Comparison of ENCODE assay signal across 21 mouse cellular contexts in genomic region chr9:15869456-15869855, GRCm38 (mm10). TPM values are rescaled to one million over a fixed set of nuclear protein-coding genes. Genes with fewer than 3 reads are reported as not detected.
"Had no signal": no experiment of that assay in that cellular context is flagged by ENCODE, and none has a peak within 500 bp of the region (broad histone marks: within the 10 kb centered on the region; RNA-seq: fewer than 3 reads in every experiment).

No protein-coding gene starts in this region.

- DNase-seq: lung, adult 18-20 months; lung, postnatal 10 days; lung, postnatal 4 days; retina, postnatal 1 day; right cerebral cortex, adult 18-20 months; thymus, adult 2 months; thymus, postnatal 25 days; thymus, postnatal 4 days had no signal

- H3K9ac ChIP-seq: lung, embryonic 14.5 days; midbrain, embryonic 12.5 days; midbrain, embryonic 15.5 days; neural tube, embryonic 12.5 days; stomach, embryonic 15.5 days had no signal

- H3K4me2 ChIP-seq: lung, embryonic 14.5 days; midbrain, embryonic 12.5 days; midbrain, embryonic 15.5 days; neural tube, embryonic 12.5 days; stomach, embryonic 15.5 days had no signal

- H3K4me1 ChIP-seq: midbrain, embryonic 10.5 days; midbrain, embryonic 12.5 days; midbrain, embryonic 15.5 days; neural tube, embryonic 12.5 days; stomach, embryonic 15.5 days had no signal

- H3K4me3 ChIP-seq: midbrain, embryonic 10.5 days; midbrain, embryonic 12.5 days; midbrain, embryonic 15.5 days; neural tube, embryonic 12.5 days; stomach, embryonic 15.5 days had no signal

- H3K36me3 ChIP-seq: midbrain, embryonic 10.5 days; midbrain, embryonic 12.5 days; midbrain, embryonic 15.5 days; neural tube, embryonic 12.5 days; stomach, embryonic 15.5 days had no signal

- H3K9me3 ChIP-seq: midbrain, embryonic 10.5 days; midbrain, embryonic 12.5 days; midbrain, embryonic 15.5 days; neural tube, embryonic 12.5 days; stomach, embryonic 15.5 days had no signal

- H3K27ac ChIP-seq: midbrain, embryonic 10.5 days; midbrain, embryonic 12.5 days; midbrain, embryonic 15.5 days; neural tube, embryonic 12.5 days; stomach, embryonic 15.5 days; stomach, postnatal 0 days had no signal

- ATAC-seq: midbrain, embryonic 15.5 days had no signal

RNA-seq across cellular contexts. Expression of gene Mtnr1b, which starts 4.9 kb away (rescaled TPM):
- polyA plus RNA-seq: lung, embryonic 14.5 days; lung, embryonic 16.5 days; midbrain, embryonic 10.5 days; midbrain, embryonic 12.5 days; midbrain, embryonic 15.5 days; midbrain, postnatal 0 days; neural tube, embryonic 12.5 days; neural tube, embryonic 14.5 days; spleen, adult 2 months; stomach, embryonic 15.5 days; stomach, postnatal 0 days; testis, adult 2 months; thymus, adult 2 months; urinary bladder, adult 2 months had no signal
